Mouse (Mus musculus) C2C12 (cell line): ENCODE measurements at regions not wholly inside any gene's neighbourhood (a gene's known extent, or its start where the extent isn't known, plus 50 kb on each side); places are given as distances from the start of the nearest gene placed in this dataset.
"Not testable (repeated sequence)": the region's sequence is repeated elsewhere in the genome, so short reads cannot be mapped to it uniquely, and the experiment has no call there.

Source experiments
- CEBPB ChIP-seq: IDR thresholded peaks from one replicate; pipeline ENCODE4 v1.6.1; 2011; ENCODE audit warnings: low read depth, mild to moderate bottlenecking, control low read depth, moderate library complexity
- CTCF ChIP-seq: IDR thresholded peaks from one replicate; pipeline ENCODE4 v1.5.1; 2011; ENCODE audit not compliant: control insufficient read depth, insufficient read depth, insufficient read length
- FOSL1 ChIP-seq: IDR thresholded peaks from one replicate; pipeline ENCODE4 v1.8.0; 2011; ENCODE audit warnings: mild to moderate bottlenecking, low read length; ENCODE audit not compliant: poor library complexity, insufficient read depth, severe bottlenecking
- MAX ChIP-seq: IDR thresholded peaks from one replicate; pipeline ENCODE4 v1.6.1; 2011; ENCODE audit warnings: mild to moderate bottlenecking, control low read depth
- MYOD1 ChIP-seq: IDR thresholded peaks from one replicate; pipeline ENCODE4 v1.6.1; 2011; ENCODE audit warnings: low read depth; ENCODE audit not compliant: control insufficient read depth, insufficient read length
- MYOG ChIP-seq: IDR thresholded peaks from one replicate; pipeline ENCODE4 v1.6.1; 2011; ENCODE audit not compliant: control insufficient read depth, insufficient read length; ENCODE audit errors: extremely low read depth
- USF1 ChIP-seq: IDR thresholded peaks from one replicate; pipeline ENCODE4 v1.6.1; 2011; ENCODE audit warnings: low read depth, mild to moderate bottlenecking, control low read depth, moderate library complexity

DNA sequence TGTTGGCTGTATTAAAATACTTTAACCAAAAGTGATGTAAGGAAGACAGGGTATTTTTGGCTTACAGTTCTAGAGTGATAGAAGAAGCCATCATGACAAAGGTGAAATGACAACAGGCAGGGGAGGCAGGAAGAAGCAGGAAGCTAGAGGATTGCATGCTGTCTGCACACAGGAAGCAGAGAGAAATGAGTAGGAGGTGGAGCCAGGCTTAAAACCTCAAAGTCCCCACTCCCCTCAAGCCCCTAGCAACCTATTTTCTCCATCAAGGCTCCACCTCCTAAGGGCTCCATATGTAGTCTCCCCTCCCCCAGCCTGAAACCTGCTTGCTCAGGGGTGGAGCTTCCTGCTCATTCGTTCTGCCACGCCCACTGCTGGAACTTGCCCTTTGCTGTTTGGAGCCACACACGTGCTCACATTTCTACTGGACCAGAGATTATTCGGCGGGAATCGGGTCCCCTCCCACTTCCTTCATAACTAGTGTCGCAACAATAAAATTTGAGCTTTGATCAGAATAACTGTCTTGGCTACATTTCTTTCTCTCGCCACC is 91.9 kb downstream of the Rassf10 start:
- TF ChIP-seq MYOG, CTCF, CEBPB, MAX, FOSL1, USF1, MYOD1: not testable (repeated sequence)
